Mouse (Mus musculus) liver, embryonic 14.5 days (tissue): ENCODE measurements around the gene Mrps35. TPM values are rescaled to one million over a fixed set of nuclear protein-coding genes. Genes with fewer than 3 reads are reported as not detected.

ENCODE experiments used
- ATAC-seq: fragments of 200-750 bp; cut with Nextera tagmentation; 2 replicates; pipeline ENCODE4 v1.8.0; 2017; ENCODE audit warnings: moderate number of reproducible peaks, mild to moderate bottlenecking, moderate library complexity; ENCODE audit not compliant: insufficient read depth
- DNase-seq, 3 experiments: peaks; one replicate each; pipeline ENCODE4 v3.0.0-alpha.2; 2012 to 2013; ENCODE audit warnings: low read depth in 3 of 3, low spot score in 3 of 3
- H3K27ac ChIP-seq: fragments of 300-500 bp; sonication (generic); 2 replicates; pipeline ENCODE4 v1.5.1; 2014; ENCODE audit warnings: moderate library complexity, mild to moderate bottlenecking, control low read depth, inconsistent platforms
- H3K27me3 ChIP-seq: fragments of 300-500 bp; sonication (generic); 2 replicates; pipeline ENCODE4 v1.6.1; 2014; ENCODE audit warnings: mild to moderate bottlenecking, low read length, moderate library complexity; ENCODE audit not compliant: control insufficient read depth, insufficient read depth
- H3K36me3 ChIP-seq: fragments of 300-500 bp; sonication (generic); replicated peaks from 2 replicates; pipeline ENCODE4 v1.6.1; 2014; ENCODE audit warnings: low read depth; ENCODE audit not compliant: control insufficient read depth, insufficient read depth
- H3K4me1 ChIP-seq, 2 experiments: fragments of 200-500 bp in 1 of 2; fragments of 300-500 bp in 1 of 2; sonication (generic) in 1 of 2; replicated peaks; 2 replicates each; pipeline ENCODE4 v1.6.1; 2012 to 2014; ENCODE audit warnings: antibody characterized with exemption in 1 of 2, inconsistent platforms in 1 of 2, low read length in 1 of 2; ENCODE audit not compliant: control insufficient read depth in 2 of 2, insufficient read depth in 2 of 2
- H3K4me2 ChIP-seq: fragments of 300-500 bp; sonication (generic); 2 replicates; pipeline ENCODE4 v1.6.1; 2014; ENCODE audit warnings: low read depth, mild to moderate bottlenecking, control low read depth, moderate library complexity
- H3K4me3 ChIP-seq, 2 experiments: fragments of 200-500 bp in 1 of 2; fragments of 300-500 bp in 1 of 2; sonication (generic) in 1 of 2; 2 replicates each; pipeline ENCODE4 v1.5.1; 2012 to 2014; ENCODE audit warnings: low read depth in 2 of 2, low read length in 2 of 2, mild to moderate bottlenecking in 2 of 2, control low read depth in 1 of 2, inconsistent platforms in 1 of 2, moderate library complexity in 1 of 2; ENCODE audit not compliant: insufficient read depth in 1 of 2
- H3K9ac ChIP-seq: fragments of 300-500 bp; sonication (generic); replicated peaks from 2 replicates; pipeline ENCODE4 v1.6.1; 2014; ENCODE audit warnings: mild to moderate bottlenecking, control low read depth, moderate library complexity
- H3K9me3 ChIP-seq: fragments of 300-500 bp; sonication (generic); 2 replicates; pipeline ENCODE4 v1.6.1; 2016; ENCODE audit warnings: low read length, mixed read lengths; ENCODE audit not compliant: control insufficient read depth
- CTCF ChIP-seq: IDR thresholded peaks from 2 replicates; pipeline ENCODE4 v1.5.1; 2016; ENCODE audit warnings: antibody characterized with exemption, low read depth, control low read depth
- EP300 ChIP-seq: IDR thresholded peaks from 2 replicates; pipeline ENCODE4 v1.6.1; 2016; ENCODE audit warnings: antibody characterized with exemption, low read depth
- WGBS: fragments of 180-500 bp; shearing (Covaris S2); extraction: QIAGEN DNeasy Blood & Tissue Kit; methylation state at CpG from one replicate; pipeline ENCODE4 v1.1.7; 2014; ENCODE audit not compliant: insufficient replicate concordance; 5-methylcytosine and 5-hydroxymethylcytosine counted together
- polyA plus RNA-seq, 2 experiments: library from polyadenylated mRNA; depleted of rRNA in 1 of 2; stranded (reverse) in 1 of 2; unstranded in 1 of 2; fragments of >200 nt; fragmentation: Nextera tagmentation in 1 of 2; extraction: Ambion mirVana in 1 of 2; gene quantifications; 2 replicates each; pipeline versions ENCODE4 v1.2.1 to v1.2.3; 2012 to 2014

Mrps35 gene
- polyA plus RNA-seq, 2 experiments = 20.1 to 60.9 TPM

DNA sequence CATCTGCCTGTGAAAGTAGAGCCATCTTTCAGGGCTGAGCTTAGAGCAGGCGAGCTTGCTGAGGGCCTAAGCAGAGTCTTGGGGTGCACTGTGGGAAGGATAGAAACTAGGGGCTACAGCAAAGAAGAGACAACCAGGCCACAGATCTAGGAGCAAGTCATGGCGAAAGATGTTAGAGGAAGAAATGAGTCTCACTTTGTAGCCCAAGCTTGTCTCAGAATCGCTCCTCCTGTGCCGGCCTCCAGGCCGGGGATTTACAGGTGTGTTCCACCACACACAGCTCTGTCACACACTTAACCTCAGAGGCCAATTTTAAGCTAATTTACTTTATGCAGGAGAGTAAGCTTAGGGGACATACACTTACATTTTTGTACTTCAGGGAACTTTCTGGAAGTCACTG is 24.2 kb upstream of the Mrps35 start:
- no peak overlapping the region for H3K4me3 ChIP-seq
- no peak overlapping the region for H3K9ac ChIP-seq
- H3K4me2 ChIP-seq = no peak overlapping the region
- no peaks in the 10 kb centered on the region for H3K36me3 ChIP-seq
- H3K4me1 ChIP-seq = no peaks in the 10 kb centered on the region
- no peaks in the 10 kb centered on the region for H3K27me3 ChIP-seq
- WGBS = 73% methylated on average over 5 of the region's 5 CpGs
- DNase-seq = no peak
- ATAC-seq = no peak
- H3K27ac ChIP-seq = no peak overlapping the region
- H3K9me3 ChIP-seq = no peaks in the 10 kb centered on the region
- TF ChIP-seq CTCF = no peak
- no peak for TF ChIP-seq EP300

DNA sequence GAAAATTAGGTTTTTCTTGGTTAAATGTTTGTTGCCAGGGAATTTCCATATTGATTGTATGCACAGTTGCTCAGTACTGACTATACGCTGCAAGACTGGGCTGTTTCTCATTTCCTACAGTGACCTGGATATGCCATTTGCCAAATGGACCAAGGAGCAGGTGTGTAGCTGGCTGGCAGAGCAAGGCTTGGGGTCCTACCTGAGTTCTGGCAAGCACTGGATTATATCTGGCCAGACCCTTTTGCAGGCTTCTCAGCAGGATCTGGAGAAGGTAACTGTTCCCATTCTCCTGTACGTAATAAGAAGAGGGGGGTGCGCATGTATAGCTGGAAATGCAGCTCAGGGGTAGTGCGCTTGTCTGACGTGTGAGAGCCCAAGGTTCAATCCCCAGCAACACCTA is 21.4 kb upstream of the Mrps35 start:
- Histone ChIP-seq H3K9ac (no peak overlapping the region), H3K36me3 (no peaks in the 10 kb centered on the region), H3K27me3 (no peaks in the 10 kb centered on the region), H3K4me3 (no peak overlapping the region), H3K4me2 (no peak overlapping the region), H3K27ac (no peak overlapping the region), H3K4me1 (no peaks in the 10 kb centered on the region), H3K9me3 (no peaks in the 10 kb centered on the region)
- WGBS = 77% methylated on average over 5 of the region's 5 CpGs
- no peak for DNase-seq
- ATAC-seq = no peak
- no peak for TF ChIP-seq CTCF

DNA sequence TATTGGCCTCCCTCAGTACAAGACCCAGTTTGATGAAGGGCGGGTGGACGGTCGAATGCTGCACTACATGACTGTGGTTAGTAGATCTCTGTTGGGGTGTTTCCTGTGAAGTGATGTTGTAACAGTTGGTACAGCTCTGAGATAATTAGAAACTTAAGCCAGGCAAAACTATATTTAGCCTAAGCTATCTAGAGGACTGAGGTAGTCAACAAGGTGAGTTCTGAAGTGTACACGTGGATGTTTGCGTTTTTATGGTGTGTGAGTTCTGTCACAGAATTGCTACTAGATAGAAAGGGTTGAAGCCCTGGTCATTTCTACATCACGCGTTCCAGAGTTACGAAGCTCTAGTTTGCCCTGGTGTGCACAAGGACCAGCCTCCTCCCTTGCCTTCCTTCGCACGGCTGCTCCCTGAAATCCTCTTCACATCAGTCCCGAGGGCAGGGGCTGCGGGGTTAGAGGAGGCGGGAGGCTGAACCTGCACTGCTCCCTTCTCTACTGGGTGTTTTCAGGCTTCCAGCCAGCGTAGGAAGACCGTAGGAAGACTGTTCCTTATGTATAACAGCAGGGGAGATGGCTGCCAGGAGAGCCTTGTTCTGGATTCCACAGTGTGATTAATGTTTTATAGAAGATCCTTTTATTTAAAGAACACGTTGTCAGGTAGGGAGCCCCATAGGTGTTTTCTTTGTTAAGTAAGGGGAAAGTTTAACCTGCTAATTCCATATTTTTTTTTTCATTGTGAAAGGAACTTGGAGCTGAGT is 20.0 kb upstream of the Mrps35 start:
- 69% methylated on average over 16 of the region's 16 CpGs for WGBS
- DNase-seq = no peak
- Histone ChIP-seq H3K36me3 (no peaks in the 10 kb centered on the region), H3K9me3 (no peaks in the 10 kb centered on the region), H3K9ac (no peak overlapping the region), H3K27ac (no peak overlapping the region), H3K27me3 (no peaks in the 10 kb centered on the region), H3K4me2 (no peak overlapping the region), H3K4me1 (no peaks in the 10 kb centered on the region), H3K4me3 (no peak overlapping the region)
- TF ChIP-seq CTCF (no peak), EP300 (no peak)
- no peak for ATAC-seq

DNA sequence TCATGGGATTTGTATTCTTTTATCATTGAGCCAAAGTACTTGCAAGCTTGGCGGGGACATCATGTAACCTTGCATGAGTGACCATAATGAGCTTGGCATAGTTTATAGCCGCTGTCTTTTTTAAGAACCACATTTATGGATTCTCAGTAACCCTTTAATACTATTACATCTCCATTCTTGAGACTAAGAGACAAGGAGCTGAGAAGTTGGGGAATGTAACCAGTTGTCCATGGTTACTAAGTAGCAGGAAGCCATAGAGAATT is 19.5 kb upstream of the Mrps35 start:
- H3K4me2 ChIP-seq = no peak overlapping the region
- H3K4me1 ChIP-seq = no peaks in the 10 kb centered on the region
- DNase-seq = no peak
- H3K27me3 ChIP-seq = no peaks in the 10 kb centered on the region
- H3K9ac ChIP-seq = no peak overlapping the region
- TF ChIP-seq CTCF (no peak), EP300 (no peak)
- no peak overlapping the region for H3K27ac ChIP-seq
- H3K4me3 ChIP-seq = no peak overlapping the region
- no peak for ATAC-seq
- 78% methylated on average over 2 of the region's 2 CpGs for WGBS
- H3K9me3 ChIP-seq = no peaks in the 10 kb centered on the region
- no peaks in the 10 kb centered on the region for H3K36me3 ChIP-seq

- H3K4me2 ChIP-seq = no peak overlapping the region
- no peak for DNase-seq
- H3K27ac ChIP-seq = no peak overlapping the region
- no peaks in the 10 kb centered on the region for H3K4me1 ChIP-seq
- H3K27me3 ChIP-seq = no peaks in the 10 kb centered on the region
- TF ChIP-seq EP300 (no peak), CTCF (no peak)
- no peaks in the 10 kb centered on the region for H3K36me3 ChIP-seq
- ATAC-seq = no peak
- no peaks in the 10 kb centered on the region for H3K9me3 ChIP-seq
- H3K9ac ChIP-seq = no peak overlapping the region
- H3K4me3 ChIP-seq = no peak overlapping the region
These were observed 19.0 kb upstream of the Mrps35 start for GRCm38 (mm10) chr6:147023568-147023967.
